ENCODE assay signal across 11 mouse cellular contexts in genomic region chr17:43598706-43599105, GRCm38 (mm10). TPM values are rescaled to one million over a fixed set of nuclear protein-coding genes. Genes with fewer than 3 reads are reported as not detected.
"Had no signal": no experiment of that assay in that cellular context is flagged by ENCODE, and none has a peak within 500 bp of the region (broad histone marks: within the 10 kb centered on the region; RNA-seq: fewer than 3 reads in every experiment).

No protein-coding gene starts in this region.

- DNase-seq: liver, postnatal 0 days; lung, adult 2 months; lung, postnatal 10 days; right cerebral cortex, postnatal 14 days; thymus, adult 2 months; thymus, postnatal 25 days; thymus, postnatal 4 days had no signal

RNA-seq across cellular contexts. Expression of gene Tdrd6, which starts 31.4 kb away (rescaled TPM):
- total RNA-seq: megakaryocyte progenitor cell, adult 5-6 weeks; monocyte, adult 5-6 weeks; neutrophil, adult 5-6 weeks had no signal

RNA-seq across cellular contexts. Expression of gene Ankrd66, which starts 55.3 kb away (rescaled TPM):
- total RNA-seq: megakaryocyte progenitor cell, adult 5-6 weeks; midbrain, postnatal 0 days had no signal
